Mouse (Mus musculus) kidney, postnatal 10 days (tissue): ENCODE data around the gene Pdcd5.

Experiments
- DNase-seq: peaks from one replicate; pipeline ENCODE4 v3.0.0; 2021; ENCODE audit warnings: mixed read lengths

The Pdcd5 gene

GRCm38 (mm10) chr7:35647101-35647698, at the start of gene Pdcd5:
Gene Pdcd5 (minus strand): TSS chr7:35647521.
- peak; percentile 99 for DNase-seq

- DNase-seq: no peak
Observed at GRCm38 (mm10) chr7:35692641-35693040, 45.3 kb upstream of the Pdcd5 start.

- no peak for DNase-seq
Observed at GRCm38 (mm10) chr7:35692117-35692516, 44.8 kb upstream of the Pdcd5 start.

GRCm38 (mm10) chr7:35688781-35689349, 41.5 kb upstream of the Pdcd5 start:
- DNase-seq: no peak

- DNase-seq: no peak
Observed at GRCm38 (mm10) chr7:35688276-35688675, 41.0 kb upstream of the Pdcd5 start.

GRCm38 (mm10) chr7:35687229-35687628, 39.9 kb upstream of the Pdcd5 start:
- peak; percentile 62 for DNase-seq

GRCm38 (mm10) chr7:35686756-35687155, 39.4 kb upstream of the Pdcd5 start:
- peak; percentile 76 for DNase-seq

GRCm38 (mm10) chr7:35686216-35686615, 38.9 kb upstream of the Pdcd5 start:
- DNase-seq: no peak

- no peak for DNase-seq
Observed at GRCm38 (mm10) chr7:35683409-35684122, 36.2 kb upstream of the Pdcd5 start.

- no peak for DNase-seq
Observed at GRCm38 (mm10) chr7:35681559-35681958, 34.2 kb upstream of the Pdcd5 start.

- DNase-seq: no peak
Observed at GRCm38 (mm10) chr7:35678976-35679375, 31.7 kb upstream of the Pdcd5 start.

- no peak for DNase-seq
Observed at GRCm38 (mm10) chr7:35668066-35669041, 21.0 kb upstream of the Pdcd5 start.

- DNase-seq: no peak
Observed at GRCm38 (mm10) chr7:35663790-35664376, 16.6 kb upstream of the Pdcd5 start.

- DNase-seq: peak; percentile 56
Observed at GRCm38 (mm10) chr7:35659173-35659572, 11.9 kb upstream of the Pdcd5 start.

GRCm38 (mm10) chr7:35657829-35658228, 10.5 kb upstream of the Pdcd5 start:
- DNase-seq: no peak

GRCm38 (mm10) chr7:35651583-35652270, 4.4 kb upstream of the Pdcd5 start:
- no peak for DNase-seq

GRCm38 (mm10) chr7:35650716-35651410, 3.5 kb upstream of the Pdcd5 start:
- peak; percentile 31 for DNase-seq

GRCm38 (mm10) chr7:35649071-35649470, 1.8 kb upstream of the Pdcd5 start:
- peak; percentile 73 for DNase-seq

- no peak for DNase-seq
Observed at GRCm38 (mm10) chr7:35648239-35649069, 1.1 kb upstream of the Pdcd5 start.

- DNase-seq: peak; percentile 49
Observed at GRCm38 (mm10) chr7:35646317-35647081, 822 bp downstream of the Pdcd5 start.
